Mouse (Mus musculus) heart, postnatal 0 days (tissue): ENCODE results near the gene Itk.

ENCODE experiments used
- CTCF ChIP-seq: IDR thresholded peaks from 2 replicates; pipeline ENCODE4 v1.5.1; 2016; ENCODE audit warnings: antibody characterized with exemption, control low read depth, low read depth
- EP300 ChIP-seq: IDR thresholded peaks from 2 replicates; pipeline ENCODE4 v1.6.1; 2016; ENCODE audit warnings: antibody characterized with exemption, low read depth

DNA sequence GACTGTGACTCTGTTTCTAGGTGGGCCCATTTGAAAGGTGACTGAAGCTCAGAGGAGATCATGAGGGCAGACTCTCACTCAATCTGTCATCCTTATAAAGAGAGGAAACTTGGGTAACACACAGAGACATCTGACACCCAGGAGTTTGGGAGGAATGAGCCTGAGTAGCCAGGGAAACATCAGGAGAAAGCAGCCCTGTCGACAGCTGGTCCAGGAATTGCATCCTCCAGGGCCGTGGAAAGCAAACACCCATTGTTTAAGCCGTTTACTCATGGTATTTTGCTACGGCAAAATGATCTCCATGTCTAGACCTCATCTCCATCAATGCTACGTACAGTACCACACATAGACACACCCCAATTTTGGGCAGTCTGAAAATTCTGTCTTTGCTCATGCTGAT, 101.2 kb downstream of the Itk start:
- no peak for TF ChIP-seq EP300
- no peak for TF ChIP-seq CTCF
